Mouse (Mus musculus): Measurements from ENCODE around the gene Gcm1. TPM values are rescaled to one million over a fixed set of nuclear protein-coding genes. Genes with fewer than 3 reads are reported as not detected.

Gcm1 gene
- polyA plus RNA-seq, 1 experiment from 2014 or later: 0.41 TPM

- Histone ChIP-seq H3K4me3 (ENCODE audit: low read length) (no peak overlapping the region), H3K9ac (ENCODE audit: low read length) (no peak overlapping the region), H3K9me3 (ENCODE audit: control insufficient read depth, low read length) (no peaks in the 10 kb centered on the region), H3K4me2 (ENCODE audit: low read depth, low read length) (no peak overlapping the region), H3K4me1 (replicated peaks; ENCODE audit: control insufficient read depth, insufficient read depth, low read length) (peaks cover 15% of the 10 kb centered on the region), H3K36me3 (ENCODE audit: control insufficient read depth, insufficient read depth, low read length) (peaks cover 14% of the 10 kb centered on the region), H3K27me3 (ENCODE audit: control insufficient read depth, insufficient read depth, low read depth, low read length) (no peaks in the 10 kb centered on the region), H3K27ac (ENCODE audit: low read length) (no peak overlapping the region)
- no peak for ATAC-seq (ENCODE audit: low read depth)
- 86% methylated on average over 8 of the region's 8 CpGs for WGBS
Observed at GRCm38 (mm10) chr9:78103965-78104560, 52.3 kb downstream of the Gcm1 start.

- Histone ChIP-seq H3K27me3 (ENCODE audit: control insufficient read depth, insufficient read depth, low read depth, low read length) (no peaks in the 10 kb centered on the region), H3K9ac (ENCODE audit: low read length) (no peak overlapping the region), H3K4me1 (replicated peaks; ENCODE audit: control insufficient read depth, insufficient read depth, low read length) (peaks cover 21% of the 10 kb centered on the region), H3K4me3 (ENCODE audit: low read length) (no peak overlapping the region), H3K27ac (ENCODE audit: low read length) (no peak overlapping the region), H3K4me2 (ENCODE audit: low read depth, low read length) (no peak overlapping the region), H3K9me3 (ENCODE audit: control insufficient read depth, low read length) (no peaks in the 10 kb centered on the region), H3K36me3 (ENCODE audit: control insufficient read depth, insufficient read depth, low read length) (peaks cover 14% of the 10 kb centered on the region)
- 78% methylated on average over 6 of the region's 6 CpGs for WGBS
- no peak for ATAC-seq (ENCODE audit: low read depth)
Observed at GRCm38 (mm10) chr9:78104973-78105372, 53.2 kb downstream of the Gcm1 start.

- H3K9ac ChIP-seq (ENCODE audit: low read length): peak overlapping the region; percentile 28; the same call in 1 of the 2 replicates
- 47% methylated on average over 6 of the region's 6 CpGs for WGBS
- no peaks in the 10 kb centered on the region for H3K27me3 ChIP-seq (ENCODE audit: control insufficient read depth, insufficient read depth, low read depth, low read length)
- H3K27ac ChIP-seq (ENCODE audit: low read length): no peak overlapping the region
- no peak overlapping the region for H3K4me3 ChIP-seq (ENCODE audit: low read length)
- peaks cover 21% of the 10 kb centered on the region for H3K4me1 ChIP-seq (replicated peaks; ENCODE audit: control insufficient read depth, insufficient read depth, low read length)
- ATAC-seq (ENCODE audit: low read depth): no peak
- peaks cover 11% of the 10 kb centered on the region for H3K36me3 ChIP-seq (ENCODE audit: control insufficient read depth, insufficient read depth, low read length)
- H3K4me2 ChIP-seq (ENCODE audit: low read depth, low read length): no peak overlapping the region; the same call in 1 of the 2 replicates
- no peaks in the 10 kb centered on the region for H3K9me3 ChIP-seq (ENCODE audit: control insufficient read depth, low read length)
Observed at GRCm38 (mm10) chr9:78105501-78105932, 53.8 kb downstream of the Gcm1 start.

GRCm38 (mm10) chr9:78106821-78107220 lies 55.1 kb downstream of the Gcm1 start:
- ATAC-seq (ENCODE audit: low read depth): no peak
- WGBS: 83% methylated on average over 4 of the region's 4 CpGs
- Histone ChIP-seq H3K4me2 (ENCODE audit: low read depth, low read length) (peak overlapping the region; percentile 71), H3K4me3 (ENCODE audit: low read length) (no peak overlapping the region), H3K27me3 (ENCODE audit: control insufficient read depth, insufficient read depth, low read depth, low read length) (no peaks in the 10 kb centered on the region), H3K9ac (ENCODE audit: low read length) (no peak overlapping the region), H3K27ac (ENCODE audit: low read length) (no peak overlapping the region), H3K36me3 (ENCODE audit: control insufficient read depth, insufficient read depth, low read length) (peaks cover 7% of the 10 kb centered on the region), H3K4me1 (replicated peaks; ENCODE audit: control insufficient read depth, insufficient read depth, low read length) (peaks cover 21% of the 10 kb centered on the region), H3K9me3 (ENCODE audit: control insufficient read depth, low read length) (no peaks in the 10 kb centered on the region)

- peak overlapping the region; percentile 95 for H3K9ac ChIP-seq (ENCODE audit: low read length)
- 15% methylated on average over 6 of the region's 6 CpGs for WGBS
- peak overlapping the region; percentile 96; the same call in 1 of the 2 replicates for H3K27ac ChIP-seq (ENCODE audit: low read length)
- peak; percentile 65; the same call in 1 of the 2 replicates for ATAC-seq (ENCODE audit: low read depth)
- peaks cover 4% of the 10 kb centered on the region for H3K36me3 ChIP-seq (ENCODE audit: control insufficient read depth, insufficient read depth, low read length)
- no peaks in the 10 kb centered on the region for H3K27me3 ChIP-seq (ENCODE audit: control insufficient read depth, insufficient read depth, low read depth, low read length)
- peak overlapping the region; percentile 97 for H3K4me3 ChIP-seq (ENCODE audit: low read length)
- H3K4me2 ChIP-seq (ENCODE audit: low read depth, low read length): peak overlapping the region; percentile 71
- H3K4me1 ChIP-seq (replicated peaks; ENCODE audit: control insufficient read depth, insufficient read depth, low read length): peaks cover 21% of the 10 kb centered on the region
- H3K9me3 ChIP-seq (ENCODE audit: control insufficient read depth, low read length): no peaks in the 10 kb centered on the region
Observed at GRCm38 (mm10) chr9:78107582-78107911, 55.8 kb downstream of the Gcm1 start.

- Histone ChIP-seq H3K36me3 (ENCODE audit: control insufficient read depth, insufficient read depth, low read length) (peaks cover 4% of the 10 kb centered on the region), H3K4me2 (ENCODE audit: low read depth, low read length) (peak overlapping the region; percentile 71), H3K9ac (ENCODE audit: low read length) (peak overlapping the region; percentile 95), H3K4me3 (ENCODE audit: low read length) (peak overlapping the region; percentile 97), H3K27me3 (ENCODE audit: control insufficient read depth, insufficient read depth, low read depth, low read length) (no peaks in the 10 kb centered on the region), H3K9me3 (ENCODE audit: control insufficient read depth, low read length) (no peaks in the 10 kb centered on the region), H3K27ac (ENCODE audit: low read length) (peak overlapping the region; percentile 96), H3K4me1 (replicated peaks; ENCODE audit: control insufficient read depth, insufficient read depth, low read length) (peaks cover 21% of the 10 kb centered on the region)
- WGBS: under 1% methylated on average over 77 of the region's 88 CpGs
- peak; percentile 82 for ATAC-seq (ENCODE audit: low read depth)
Observed at GRCm38 (mm10) chr9:78107912-78108795, 56.4 kb downstream of the Gcm1 start.

GRCm38 (mm10) chr9:78108796-78109239 lies 57.1 kb downstream of the Gcm1 start, which contains the start of the genes Fbxo9 and Ick:
Gene Fbxo9, minus strand, starts transcription at chr9:78109065.
Gene Ick, plus strand, starts transcription at chr9:78109192.
- peak within 1 kb of the TSS; percentile 97 for H3K4me3 ChIP-seq (ENCODE audit: low read length)
- H3K9ac ChIP-seq (ENCODE audit: low read length): peak within 1 kb of the TSS; percentile 95
- H3K4me1 ChIP-seq (replicated peaks; ENCODE audit: control insufficient read depth, insufficient read depth, low read length): peaks cover 21% of the 10 kb centered on the region
- H3K36me3 ChIP-seq (ENCODE audit: control insufficient read depth, insufficient read depth, low read length): peaks cover 4% of the 10 kb centered on the region
- no peaks in the 10 kb centered on the region for H3K27me3 ChIP-seq (ENCODE audit: control insufficient read depth, insufficient read depth, low read depth, low read length)
- under 1% methylated on average over 20 of the region's 20 CpGs for WGBS
- H3K9me3 ChIP-seq (ENCODE audit: control insufficient read depth, low read length): no peaks in the 10 kb centered on the region
- H3K4me2 ChIP-seq (ENCODE audit: low read depth, low read length): peak within 1 kb of the TSS; percentile 71
- peak; percentile 94 for ATAC-seq (ENCODE audit: low read depth)
- H3K27ac ChIP-seq (ENCODE audit: low read length): peak within 1 kb of the TSS; percentile 96

GRCm38 (mm10) chr9:78109656-78110055 lies 57.9 kb downstream of the Gcm1 start:
- H3K4me3 ChIP-seq (ENCODE audit: low read length): peak overlapping the region; percentile 97
- H3K4me2 ChIP-seq (ENCODE audit: low read depth, low read length): peak overlapping the region; percentile 71
- no peak for ATAC-seq (ENCODE audit: low read depth)
- no peaks in the 10 kb centered on the region for H3K36me3 ChIP-seq (ENCODE audit: control insufficient read depth, insufficient read depth, low read length)
- 30% methylated on average over 5 of the region's 5 CpGs for WGBS
- no peaks in the 10 kb centered on the region for H3K9me3 ChIP-seq (ENCODE audit: control insufficient read depth, low read length)
- no peak overlapping the region for H3K27ac ChIP-seq (ENCODE audit: low read length)
- peak overlapping the region; percentile 61 for H3K9ac ChIP-seq (ENCODE audit: low read length)
- H3K4me1 ChIP-seq (replicated peaks; ENCODE audit: control insufficient read depth, insufficient read depth, low read length): peaks cover 24% of the 10 kb centered on the region
- no peaks in the 10 kb centered on the region for H3K27me3 ChIP-seq (ENCODE audit: control insufficient read depth, insufficient read depth, low read depth, low read length)

- Histone ChIP-seq H3K4me1 (replicated peaks; ENCODE audit: control insufficient read depth, insufficient read depth, low read length) (peaks cover 28% of the 10 kb centered on the region), H3K27ac (ENCODE audit: low read length) (no peak overlapping the region), H3K9ac (ENCODE audit: low read length) (no peak overlapping the region), H3K9me3 (ENCODE audit: control insufficient read depth, low read length) (no peaks in the 10 kb centered on the region), H3K27me3 (ENCODE audit: control insufficient read depth, insufficient read depth, low read depth, low read length) (no peaks in the 10 kb centered on the region), H3K36me3 (ENCODE audit: control insufficient read depth, insufficient read depth, low read length) (no peaks in the 10 kb centered on the region), H3K4me2 (ENCODE audit: low read depth, low read length) (no peak overlapping the region), H3K4me3 (ENCODE audit: low read length) (no peak overlapping the region)
- 74% methylated on average over 2 of the region's 2 CpGs for WGBS
- ATAC-seq (ENCODE audit: low read depth): no peak
Observed at GRCm38 (mm10) chr9:78111456-78111855, 59.7 kb downstream of the Gcm1 start.
